Mouse (Mus musculus) neural tube, embryonic 12.5 days (tissue): ENCODE results near the gene Abi3bp. TPM values are rescaled to one million over a fixed set of nuclear protein-coding genes. Genes with fewer than 3 reads are reported as not detected.

Experiments
- ATAC-seq: fragments of 200-750 bp; cut with Nextera tagmentation; 2 replicates; pipeline ENCODE4 v1.8.0; 2017; ENCODE audit warnings: low read depth, mild to moderate bottlenecking, moderate TSS enrichment, moderate library complexity; ENCODE audit not compliant: low FRiP score
- H3K27ac ChIP-seq: fragments of 300-500 bp; sonication (generic); 2 replicates; pipeline ENCODE4 v1.5.1; 2016
- H3K27me3 ChIP-seq: fragments of 300-500 bp; sonication (generic); replicated peaks from 2 replicates; pipeline ENCODE4 v1.6.1; 2016; ENCODE audit warnings: mild to moderate bottlenecking
- H3K36me3 ChIP-seq: fragments of 300-500 bp; sonication (generic); 2 replicates; pipeline ENCODE4 v1.6.1; 2016; ENCODE audit warnings: mild to moderate bottlenecking
- H3K4me1 ChIP-seq: fragments of 300-500 bp; sonication (generic); 2 replicates; pipeline ENCODE4 v1.6.1; 2016
- H3K4me2 ChIP-seq: fragments of 300-500 bp; sonication (generic); replicated peaks from 2 replicates; pipeline ENCODE4 v1.6.1; 2016; ENCODE audit warnings: mild to moderate bottlenecking
- H3K4me3 ChIP-seq: fragments of 300-500 bp; sonication (generic); 2 replicates; pipeline ENCODE4 v1.5.1; 2016
- H3K9ac ChIP-seq: fragments of 300-500 bp; sonication (generic); 2 replicates; pipeline ENCODE4 v1.6.1; 2016; ENCODE audit warnings: mild to moderate bottlenecking
- H3K9me3 ChIP-seq: fragments of 300-500 bp; sonication (generic); 2 replicates; pipeline ENCODE4 v1.6.1; 2016; ENCODE audit warnings: mild to moderate bottlenecking
- WGBS: fragments of 180-500 bp; shearing (Covaris S2); methylation state at CpG from one replicate; pipeline ENCODE4 v1.1.7; 2016; 5-methylcytosine and 5-hydroxymethylcytosine counted together
- polyA plus RNA-seq: library from polyadenylated mRNA; unstranded; fragments of >200 nt; fragmentation: Nextera tagmentation; extraction: Ambion mirVana; gene quantifications from 2 replicates; pipeline ENCODE4 v1.2.1, GENCODE M21; 2016

The Abi3bp gene
- polyA plus RNA-seq, 1 experiment from 2014 or later: 1.7 TPM

GRCm38 (mm10) chr16:56526482-56526881 is 48.8 kb downstream of the Abi3bp start:
- Histone ChIP-seq H3K4me2 (no peak overlapping the region), H3K4me3 (no peak overlapping the region), H3K36me3 (no peaks in the 10 kb centered on the region), H3K9ac (no peak overlapping the region), H3K4me1 (no peaks in the 10 kb centered on the region), H3K27ac (no peak overlapping the region), H3K27me3 (no peaks in the 10 kb centered on the region), H3K9me3 (no peaks in the 10 kb centered on the region)
- no peak for ATAC-seq
- WGBS: 94% methylated on average over 1 of the region's 1 CpGs

DNA sequence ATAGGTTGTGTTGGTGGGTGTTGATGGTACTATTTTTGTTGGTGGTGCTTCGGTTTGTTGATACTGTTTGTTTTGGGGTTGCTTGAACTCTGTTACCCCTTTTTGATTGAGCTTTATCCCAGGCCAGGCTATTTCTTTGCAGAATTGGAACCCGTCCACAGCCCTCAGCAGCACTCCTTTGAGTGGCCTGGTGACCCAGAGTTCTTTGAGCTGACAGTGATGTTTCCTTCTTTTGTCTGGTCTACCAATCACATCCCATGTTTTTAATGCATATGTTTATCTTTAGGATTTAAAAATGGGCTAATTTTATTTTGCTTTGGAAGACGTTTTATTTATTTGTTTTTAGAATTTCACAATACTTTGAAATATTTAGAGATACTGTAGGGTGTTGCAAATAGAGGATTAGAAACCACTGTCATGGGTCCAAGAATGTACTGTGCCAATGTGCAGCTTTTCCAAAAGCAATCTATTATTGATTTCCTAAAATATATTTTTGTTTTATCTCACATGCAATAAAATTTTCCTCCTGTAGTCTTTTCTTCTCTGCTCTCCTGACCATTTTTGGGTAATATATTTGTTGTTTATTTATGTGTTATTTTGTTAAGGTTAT is 50.5 kb downstream of the Abi3bp start:
- no peak overlapping the region for H3K27ac ChIP-seq
- no peaks in the 10 kb centered on the region for H3K4me1 ChIP-seq
- no peaks in the 10 kb centered on the region for H3K27me3 ChIP-seq
- H3K36me3 ChIP-seq: no peaks in the 10 kb centered on the region
- H3K9ac ChIP-seq: no peak overlapping the region
- WGBS: 83% methylated on average over 3 of the region's 3 CpGs
- no peak for ATAC-seq
- no peak overlapping the region for H3K4me3 ChIP-seq
- no peaks in the 10 kb centered on the region for H3K9me3 ChIP-seq
- no peak overlapping the region for H3K4me2 ChIP-seq

- H3K9me3 ChIP-seq: no peaks in the 10 kb centered on the region
- 83% methylated on average over 1 of the region's 1 CpGs for WGBS
- H3K36me3 ChIP-seq: no peaks in the 10 kb centered on the region
- no peaks in the 10 kb centered on the region for H3K27me3 ChIP-seq
- ATAC-seq: no peak
- no peak overlapping the region for H3K27ac ChIP-seq
- no peak overlapping the region for H3K4me2 ChIP-seq
- no peaks in the 10 kb centered on the region for H3K4me1 ChIP-seq
- no peak overlapping the region for H3K4me3 ChIP-seq
- H3K9ac ChIP-seq: no peak overlapping the region
Measured at GRCm38 (mm10) chr16:56579536-56579935, 101.9 kb downstream of the Abi3bp start.

GRCm38 (mm10) chr16:56593581-56593980 is 115.9 kb downstream of the Abi3bp start:
- no peak for ATAC-seq
- Histone ChIP-seq H3K27me3 (no peaks in the 10 kb centered on the region), H3K9ac (no peak overlapping the region), H3K27ac (no peak overlapping the region), H3K4me1 (no peaks in the 10 kb centered on the region), H3K36me3 (no peaks in the 10 kb centered on the region), H3K9me3 (no peaks in the 10 kb centered on the region), H3K4me3 (no peak overlapping the region), H3K4me2 (no peak overlapping the region)
- WGBS: 88% methylated on average over 5 of the region's 5 CpGs

DNA sequence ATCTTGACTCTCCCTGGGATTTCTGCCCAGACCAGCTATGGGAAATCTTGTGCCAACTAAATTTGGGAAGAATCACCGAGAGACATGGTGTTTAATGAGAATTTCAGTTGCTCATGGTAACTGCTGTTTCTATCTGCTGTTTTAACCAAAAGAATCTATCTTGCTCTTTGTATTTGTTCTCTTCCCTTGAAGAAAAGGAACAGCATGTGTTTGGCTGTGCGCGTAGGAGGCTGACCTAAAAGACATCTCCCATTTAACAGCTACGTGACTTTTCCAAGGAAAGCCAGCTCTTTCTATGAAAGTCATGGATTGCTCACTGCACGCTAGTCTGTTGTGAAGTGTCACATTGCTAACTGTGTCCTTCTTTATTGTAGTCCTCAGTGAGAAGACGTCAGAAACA is 117.2 kb downstream of the Abi3bp start:
- WGBS: 84% methylated on average over 6 of the region's 6 CpGs
- Histone ChIP-seq H3K4me3 (no peak overlapping the region), H3K9ac (no peak overlapping the region), H3K4me2 (no peak overlapping the region), H3K36me3 (no peaks in the 10 kb centered on the region), H3K27ac (no peak overlapping the region), H3K27me3 (no peaks in the 10 kb centered on the region), H3K4me1 (no peaks in the 10 kb centered on the region), H3K9me3 (no peaks in the 10 kb centered on the region)
- ATAC-seq: no peak

DNA sequence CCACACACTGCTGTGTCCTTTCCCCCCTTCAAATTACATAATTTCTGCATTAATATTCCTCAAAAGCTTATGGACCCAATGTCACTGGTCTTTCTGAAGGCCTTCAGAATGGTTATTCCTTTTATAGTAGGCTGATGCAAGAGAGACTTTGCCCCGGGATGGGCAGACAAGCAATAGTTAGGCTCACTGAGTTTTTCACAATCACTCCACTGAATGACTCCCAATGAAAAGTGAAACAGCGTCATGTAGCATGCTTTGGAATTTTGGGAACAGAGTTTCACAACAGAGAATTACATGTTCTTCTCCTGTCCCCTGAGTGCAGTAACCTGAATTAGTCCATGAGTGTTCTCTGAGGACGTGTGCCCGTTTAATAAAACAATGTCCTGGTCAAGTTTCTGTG is 120.7 kb downstream of the Abi3bp start:
- no peak for ATAC-seq
- Histone ChIP-seq H3K27ac (no peak overlapping the region), H3K27me3 (no peaks in the 10 kb centered on the region), H3K4me3 (no peak overlapping the region), H3K36me3 (no peaks in the 10 kb centered on the region), H3K4me1 (no peaks in the 10 kb centered on the region), H3K4me2 (no peak overlapping the region), H3K9ac (no peak overlapping the region), H3K9me3 (no peaks in the 10 kb centered on the region)
- whole genome bisulfite sequencing: 84% methylated on average over 4 of the region's 4 CpGs

DNA sequence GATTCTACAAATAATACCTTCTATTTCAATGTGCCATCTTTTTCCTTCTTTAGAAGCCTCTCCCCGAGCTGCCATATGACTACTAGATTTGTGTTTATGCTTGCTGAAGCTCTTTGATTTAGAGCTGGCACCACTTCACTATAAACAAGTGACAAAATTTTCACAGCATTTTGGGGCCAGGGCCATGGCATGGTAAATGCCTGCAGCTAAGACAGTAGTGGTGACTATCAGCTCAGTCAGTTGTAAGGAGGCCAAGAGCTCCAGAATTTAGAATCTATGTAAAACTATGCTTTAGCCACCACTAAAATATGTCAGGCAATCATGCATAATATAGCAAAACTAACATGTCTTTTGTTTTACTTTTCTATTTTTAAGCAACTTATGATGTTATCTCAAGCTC is 124.7 kb downstream of the Abi3bp start:
- Histone ChIP-seq H3K27ac (no peak overlapping the region), H3K4me3 (no peak overlapping the region), H3K9ac (no peak overlapping the region), H3K4me2 (no peak overlapping the region), H3K9me3 (no peaks in the 10 kb centered on the region), H3K4me1 (no peaks in the 10 kb centered on the region), H3K36me3 (no peaks in the 10 kb centered on the region), H3K27me3 (no peaks in the 10 kb centered on the region)
- ATAC-seq: no peak
- 90% methylated on average over 1 of the region's 1 CpGs for WGBS

GRCm38 (mm10) chr16:56610572-56610971 is 132.9 kb downstream of the Abi3bp start:
- no peaks in the 10 kb centered on the region for H3K27me3 ChIP-seq
- ATAC-seq: no peak
- H3K9ac ChIP-seq: no peak overlapping the region
- no peak overlapping the region for H3K4me2 ChIP-seq
- no peak overlapping the region for H3K27ac ChIP-seq
- no peaks in the 10 kb centered on the region for H3K9me3 ChIP-seq
- WGBS: 83% methylated on average over 8 of the region's 8 CpGs
- no peak overlapping the region for H3K4me3 ChIP-seq
- no peaks in the 10 kb centered on the region for H3K4me1 ChIP-seq
- no peaks in the 10 kb centered on the region for H3K36me3 ChIP-seq

DNA sequence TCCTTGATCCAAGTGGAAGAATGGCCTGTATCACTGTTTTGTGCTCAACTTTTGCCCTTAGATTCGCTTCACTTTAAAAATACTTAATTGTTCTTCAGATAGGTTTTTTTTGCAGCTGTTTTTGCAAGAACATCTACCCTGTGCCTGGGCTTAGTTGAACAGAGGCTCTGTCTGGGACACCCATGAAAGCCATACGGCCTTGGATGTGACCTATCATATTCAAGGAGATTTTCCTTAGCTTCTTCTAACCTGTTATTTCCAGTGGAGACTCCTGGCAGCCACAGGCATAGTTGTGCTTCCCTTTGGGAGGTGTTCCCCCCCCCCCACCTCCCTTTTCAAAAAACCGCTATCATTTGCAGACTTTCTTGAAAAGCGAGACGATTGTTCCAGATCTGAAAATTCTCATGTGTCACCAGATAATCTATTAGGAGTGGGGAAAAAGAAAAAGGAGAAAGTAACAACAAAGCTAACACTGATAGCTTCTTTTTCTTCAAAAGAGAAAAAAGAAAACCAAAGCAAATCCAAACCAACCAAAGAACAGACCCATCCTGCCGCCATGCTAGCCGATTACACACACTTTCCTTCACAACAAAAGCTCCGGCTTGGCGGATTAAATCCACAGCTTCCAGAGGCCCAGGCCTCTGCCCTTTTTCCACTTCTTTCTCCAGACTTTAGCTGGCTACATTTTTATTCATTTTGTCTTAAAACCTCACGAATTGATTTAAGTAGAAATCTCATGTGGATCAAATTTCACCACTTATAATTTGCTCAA is 133.6 kb downstream of the Abi3bp start:
- no peaks in the 10 kb centered on the region for H3K4me1 ChIP-seq
- no peaks in the 10 kb centered on the region for H3K36me3 ChIP-seq
- 70% methylated on average over 10 of the region's 10 CpGs for WGBS
- H3K9ac ChIP-seq: no peak overlapping the region
- H3K27me3 ChIP-seq: no peaks in the 10 kb centered on the region
- no peak overlapping the region for H3K4me3 ChIP-seq
- ATAC-seq: no peak
- H3K27ac ChIP-seq: no peak overlapping the region
- no peaks in the 10 kb centered on the region for H3K9me3 ChIP-seq
- H3K4me2 ChIP-seq: no peak overlapping the region

GRCm38 (mm10) chr16:56638544-56638943 is 160.9 kb downstream of the Abi3bp start:
- Histone ChIP-seq H3K4me2 (no peak overlapping the region), H3K36me3 (no peaks in the 10 kb centered on the region), H3K27ac (no peak overlapping the region), H3K27me3 (no peaks in the 10 kb centered on the region), H3K4me3 (no peak overlapping the region), H3K9me3 (no peaks in the 10 kb centered on the region), H3K4me1 (no peaks in the 10 kb centered on the region), H3K9ac (no peak overlapping the region)
- 90% methylated on average over 3 of the region's 3 CpGs for WGBS
- no peak for ATAC-seq

- H3K27ac ChIP-seq: no peak overlapping the region
- no peak overlapping the region for H3K4me2 ChIP-seq
- ATAC-seq: no peak
- 31% methylated on average over 2 of the region's 2 CpGs for WGBS
- no peaks in the 10 kb centered on the region for H3K9me3 ChIP-seq
- no peak overlapping the region for H3K9ac ChIP-seq
- H3K27me3 ChIP-seq: no peaks in the 10 kb centered on the region
- H3K36me3 ChIP-seq: no peaks in the 10 kb centered on the region
- no peaks in the 10 kb centered on the region for H3K4me1 ChIP-seq
- H3K4me3 ChIP-seq: no peak overlapping the region
Measured at GRCm38 (mm10) chr16:56645251-56645650, 167.6 kb downstream of the Abi3bp start.

DNA sequence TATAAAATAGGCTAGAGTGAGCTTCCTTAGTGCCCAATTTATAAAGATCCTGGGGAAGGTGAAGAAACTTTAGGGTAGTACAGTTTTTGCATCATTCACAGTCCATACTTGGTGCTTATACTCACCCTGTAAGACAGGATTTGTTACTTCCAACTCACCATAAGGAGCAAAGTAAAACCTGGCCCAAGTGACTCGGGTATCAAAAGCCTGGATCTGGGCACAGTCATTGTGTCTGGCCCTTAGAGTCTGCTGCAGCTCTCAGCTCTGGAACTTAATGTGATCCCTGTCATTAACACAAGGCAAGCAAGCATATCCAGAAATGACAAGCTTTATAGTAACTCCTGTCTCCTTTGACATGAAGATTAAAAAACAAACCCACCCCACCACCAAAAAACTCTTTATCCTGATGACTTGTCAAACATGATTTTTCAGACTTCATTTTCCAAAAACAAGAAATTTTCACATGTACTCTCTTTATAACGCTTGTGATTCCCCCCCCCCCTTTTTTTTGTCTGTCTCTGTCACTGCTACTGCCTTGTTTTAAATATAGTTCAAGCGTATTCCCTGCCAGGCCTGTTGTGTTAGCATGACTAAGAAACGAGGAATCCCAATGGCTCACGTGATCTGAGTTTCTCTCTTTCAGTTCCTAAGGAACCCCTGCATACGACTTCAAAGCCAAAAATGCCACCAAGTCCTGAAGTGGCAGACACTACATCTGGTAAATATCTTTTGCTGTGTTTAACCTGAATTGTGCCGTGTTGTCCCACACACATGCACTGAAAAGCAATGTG is 168.9 kb downstream of the Abi3bp start:
- Histone ChIP-seq H3K9me3 (no peaks in the 10 kb centered on the region), H3K4me1 (no peaks in the 10 kb centered on the region), H3K27ac (no peak overlapping the region), H3K4me3 (no peak overlapping the region), H3K9ac (no peak overlapping the region), H3K36me3 (no peaks in the 10 kb centered on the region), H3K4me2 (no peak overlapping the region), H3K27me3 (no peaks in the 10 kb centered on the region)
- 68% methylated on average over 7 of the region's 7 CpGs for WGBS
- ATAC-seq: no peak
